Mouse (Mus musculus) limb, embryonic 14.5 days (tissue): ENCODE measurements around the gene Rusc1. TPM values are rescaled to one million over a fixed set of nuclear protein-coding genes. Genes with fewer than 3 reads are reported as not detected.

ENCODE experiments used
- ATAC-seq: fragments of 200-750 bp; cut with Nextera tagmentation; 2 replicates; pipeline ENCODE4 v1.8.0; 2017; ENCODE audit warnings: low read depth, moderate number of reproducible peaks, moderate TSS enrichment; ENCODE audit not compliant: low FRiP score
- DNase-seq: peaks from one replicate; pipeline ENCODE4 v3.0.0-alpha.2; 2015; ENCODE audit warnings: low spot score
- H3K27ac ChIP-seq: fragments of 300-500 bp; sonication (generic); replicated peaks from 2 replicates; pipeline ENCODE4 v1.5.1; 2014; ENCODE audit warnings: low read depth, mild to moderate bottlenecking, low read length, moderate library complexity, mixed read lengths
- H3K27me3 ChIP-seq: fragments of 300-500 bp; sonication (generic); 2 replicates; pipeline ENCODE4 v1.6.1; 2014; ENCODE audit warnings: low read length, mixed read lengths; ENCODE audit not compliant: control insufficient read depth, insufficient read depth
- H3K36me3 ChIP-seq: fragments of 300-500 bp; sonication (generic); 2 replicates; pipeline ENCODE4 v1.6.1; 2014; ENCODE audit warnings: mild to moderate bottlenecking, low read length, moderate library complexity, mixed read lengths; ENCODE audit not compliant: control insufficient read depth, insufficient read depth
- H3K4me1 ChIP-seq: fragments of 300-500 bp; sonication (generic); 2 replicates; pipeline ENCODE4 v1.6.1; 2014; ENCODE audit warnings: antibody characterized with exemption, low read length, mixed read lengths; ENCODE audit not compliant: control insufficient read depth, insufficient read depth
- H3K4me2 ChIP-seq: fragments of 300-500 bp; sonication (generic); replicated peaks from 2 replicates; pipeline ENCODE4 v1.6.1; 2014; ENCODE audit warnings: low read depth, mild to moderate bottlenecking, low read length, moderate library complexity; ENCODE audit not compliant: severe bottlenecking
- H3K4me3 ChIP-seq: fragments of 300-500 bp; sonication (generic); replicated peaks from 2 replicates; pipeline ENCODE4 v1.5.1; 2014; ENCODE audit warnings: low read length
- H3K9ac ChIP-seq: fragments of 300-500 bp; sonication (generic); 2 replicates; pipeline ENCODE4 v1.6.1; 2014; ENCODE audit warnings: mild to moderate bottlenecking, low read depth, low read length, moderate library complexity; ENCODE audit not compliant: severe bottlenecking
- H3K9me3 ChIP-seq: fragments of 300-500 bp; sonication (generic); 2 replicates; pipeline ENCODE4 v1.6.1; 2016; ENCODE audit warnings: low read length; ENCODE audit not compliant: control insufficient read depth
- POLR2A ChIP-seq: fragments of 200-500 bp; IDR thresholded peaks from 2 replicates; pipeline ENCODE4 v1.8.0; 2012; ENCODE audit warnings: inconsistent platforms, mild to moderate bottlenecking, moderate library complexity, borderline replicate concordance; ENCODE audit not compliant: insufficient read depth, insufficient read length; ENCODE audit errors: extremely low read depth
- WGBS: fragments of 180-500 bp; shearing (Covaris S2); extraction: QIAGEN DNeasy Blood & Tissue Kit; methylation state at CpG from one replicate; pipeline ENCODE4 v1.1.7; 2014; 5-methylcytosine and 5-hydroxymethylcytosine counted together
- polyA plus RNA-seq, 2 experiments: library from polyadenylated mRNA; depleted of rRNA in 1 of 2; stranded (reverse) in 1 of 2; unstranded in 1 of 2; fragments of >200 nt; fragmentation: Nextera tagmentation in 1 of 2; extraction: Ambion mirVana in 1 of 2; gene quantifications; 2 replicates each; pipeline versions ENCODE4 v1.2.1 to v1.2.3; 2012 to 2014

The Rusc1 gene
- polyA plus RNA-seq, 2 experiments = 24.8 to 56.6 TPM

- Histone ChIP-seq H3K36me3 (no peaks in the 10 kb centered on the region), H3K27me3 (no peaks in the 10 kb centered on the region), H3K4me1 (no peaks in the 10 kb centered on the region), H3K4me2 (no peak overlapping the region), H3K27ac (no peak overlapping the region), H3K9ac (no peak overlapping the region), H3K4me3 (no peak overlapping the region), H3K9me3 (no peaks in the 10 kb centered on the region)
- no peak for DNase-seq
- no peak for ATAC-seq
- no peak for TF ChIP-seq POLR2A
- 83% methylated on average over 2 of the region's 2 CpGs for WGBS
Observed at GRCm38 (mm10) chr3:89123313-89123712, 30.2 kb upstream of the Rusc1 start.

GRCm38 (mm10) chr3:89115522-89115921, 22.4 kb upstream of the Rusc1 start:
- Histone ChIP-seq H3K4me1 (no peaks in the 10 kb centered on the region), H3K4me2 (no peak overlapping the region), H3K9me3 (no peaks in the 10 kb centered on the region), H3K27me3 (no peaks in the 10 kb centered on the region), H3K36me3 (no peaks in the 10 kb centered on the region), H3K9ac (no peak overlapping the region), H3K4me3 (no peak overlapping the region), H3K27ac (no peak overlapping the region)
- ATAC-seq (no peak), DNase-seq (peak; percentile 23)
- TF ChIP-seq POLR2A = no peak
- WGBS = 0% methylated on average over 2 of the region's 2 CpGs

- H3K36me3 ChIP-seq = no peaks in the 10 kb centered on the region
- DNase-seq = no peak
- H3K9me3 ChIP-seq = no peaks in the 10 kb centered on the region
- ATAC-seq = no peak
- no peak overlapping the region for H3K4me2 ChIP-seq
- no peak overlapping the region for H3K27ac ChIP-seq
- no peaks in the 10 kb centered on the region for H3K4me1 ChIP-seq
- no peak overlapping the region for H3K9ac ChIP-seq
- no peak for TF ChIP-seq POLR2A
- H3K4me3 ChIP-seq = no peak overlapping the region
- 88% methylated on average over 4 of the region's 4 CpGs for WGBS
- no peaks in the 10 kb centered on the region for H3K27me3 ChIP-seq
Observed at GRCm38 (mm10) chr3:89113058-89113457, 19.9 kb upstream of the Rusc1 start.

- H3K4me1 ChIP-seq = no peaks in the 10 kb centered on the region
- no peaks in the 10 kb centered on the region for H3K36me3 ChIP-seq
- H3K9me3 ChIP-seq = no peaks in the 10 kb centered on the region
- ATAC-seq (no peak), DNase-seq (no peak)
- H3K4me2 ChIP-seq = no peak overlapping the region
- no peak overlapping the region for H3K27ac ChIP-seq
- no peak for TF ChIP-seq POLR2A
- WGBS = 55% methylated on average over 1 of the region's 1 CpGs
- no peak overlapping the region for H3K4me3 ChIP-seq
- H3K9ac ChIP-seq = no peak overlapping the region
- no peaks in the 10 kb centered on the region for H3K27me3 ChIP-seq
Observed at GRCm38 (mm10) chr3:89108146-89108545, 15.0 kb upstream of the Rusc1 start.

DNA sequence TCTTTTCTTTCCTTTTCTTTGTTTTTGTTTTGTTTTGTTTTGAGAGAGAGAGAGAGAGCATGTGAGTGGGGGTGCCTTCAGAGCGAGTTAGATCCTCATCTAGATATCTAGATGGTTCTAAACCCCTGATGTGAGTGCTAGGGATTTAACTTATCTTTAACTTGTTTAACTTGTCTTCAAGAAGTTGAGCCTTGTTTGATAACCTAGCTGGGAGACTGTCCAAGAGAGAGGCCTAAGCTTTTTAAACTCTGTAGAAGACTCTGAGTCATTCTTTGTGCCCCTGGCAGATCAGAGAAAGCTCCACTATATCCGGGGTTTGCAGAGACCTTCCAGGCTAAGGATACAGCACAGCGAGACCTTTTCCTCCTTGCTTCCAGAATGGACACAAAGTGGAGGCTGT, 14.4 kb upstream of the Rusc1 start:
- H3K4me2 ChIP-seq = no peak overlapping the region
- no peak overlapping the region for H3K4me3 ChIP-seq
- no peak for ATAC-seq
- no peaks in the 10 kb centered on the region for H3K27me3 ChIP-seq
- WGBS = 81% methylated on average over 3 of the region's 3 CpGs
- H3K27ac ChIP-seq = no peak overlapping the region
- H3K4me1 ChIP-seq = no peaks in the 10 kb centered on the region
- TF ChIP-seq POLR2A = no peak
- DNase-seq = no peak
- no peaks in the 10 kb centered on the region for H3K36me3 ChIP-seq
- H3K9ac ChIP-seq = no peak overlapping the region
- H3K9me3 ChIP-seq = no peaks in the 10 kb centered on the region

- no peaks in the 10 kb centered on the region for H3K36me3 ChIP-seq
- no peak for TF ChIP-seq POLR2A
- no peak overlapping the region for H3K9ac ChIP-seq
- 0 out of 2 replicates have a peak, but pooled peaks cover 3% of the 10 kb centered on the region for H3K4me1 ChIP-seq
- ATAC-seq = no peak
- no peaks in the 10 kb centered on the region for H3K27me3 ChIP-seq
- H3K9me3 ChIP-seq = no peaks in the 10 kb centered on the region
- no peak overlapping the region for H3K27ac ChIP-seq
- no peak overlapping the region for H3K4me2 ChIP-seq
- no peak overlapping the region for H3K4me3 ChIP-seq
- no peak for DNase-seq
Observed at GRCm38 (mm10) chr3:89106881-89107280, 13.8 kb upstream of the Rusc1 start.
